Mouse (Mus musculus): ENCODE measurements around the gene Hoxc12. TPM values are rescaled to one million over a fixed set of nuclear protein-coding genes. Genes with fewer than 3 reads are reported as not detected.
A peak's percentile ranks its signal among the peaks of the same experiment; 100 is the strongest.

The Hoxc12 gene
- total and polyA plus RNA-seq, 3 experiments = not detected

- Histone ChIP-seq H3K27ac (ENCODE audit: control insufficient read depth, low read depth, low read length) (peak overlapping the region; percentile 33), H3K9ac (ENCODE audit: control insufficient read depth, low read depth, low read length, poor library complexity, severe bottlenecking) (peak overlapping the region; percentile 79), H3K4me3 (ENCODE audit: control insufficient read depth in 1 of 2, insufficient read depth in 1 of 2, low read depth in 2 of 2, low read length in 2 of 2) (peak overlapping the region; percentile 65 to 81), H3K4me1 (ENCODE audit: control insufficient read depth in 1 of 2, insufficient read depth in 2 of 2, low read length in 2 of 2) (peaks cover 16 to 23% of the 10 kb centered on the region in 2 experiments), H3K27me3 (ENCODE audit: control insufficient read depth in 1 of 2, insufficient read depth in 2 of 2, low read length in 2 of 2) (no peaks in the 10 kb centered on the region), H3K9me3 (replicated peaks; ENCODE audit: insufficient read depth, low read length) (no peaks in the 10 kb centered on the region), H3K79me2 (ENCODE audit: control insufficient read depth, insufficient read depth, low read length, poor library complexity) (peaks cover 42% of the 10 kb centered on the region), H3K36me3 (ENCODE audit: control insufficient read depth in 1 of 2, insufficient read depth in 2 of 2, low read length in 2 of 2) (peaks cover 0 to 18% of the 10 kb centered on the region in 2 experiments; a peak in 3 of 4 replicates)
- peak; percentile 82 for DNase-seq (ENCODE audit: low read depth, low spot score)
- TF ChIP-seq MAX (IDR thresholded peaks at IDR 0.05; ENCODE audit: low read length) = peak; percentile 84
- peak; percentile 37 to 87; a peak in 3 of 4 replicates for TF ChIP-seq USF2 (IDR thresholded peaks at IDR 0.05; ENCODE audit: borderline replicate concordance in 1 of 2, insufficient read depth in 1 of 2, low read depth in 1 of 2, low read length in 2 of 2)
- TF ChIP-seq RAD21 (IDR thresholded peaks at IDR 0.05; ENCODE audit: low read depth, low read length) = no peak
- TF ChIP-seq ZMIZ1 (IDR thresholded peaks at IDR 0.05; ENCODE audit: low read depth, low read length) = no peak
- no peak for TF ChIP-seq ELF1 (IDR thresholded peaks at IDR 0.05; ENCODE audit: low read depth, low read length)
- no peak; the same call in 1 of the 2 replicates for TF ChIP-seq NELFE (IDR thresholded peaks at IDR 0.05; ENCODE audit: low read depth, low read length)
- TF ChIP-seq ETS1 (IDR thresholded peaks at IDR 0.05; ENCODE audit: low read depth, low read length) = no peak
- TF ChIP-seq TBP (IDR thresholded peaks at IDR 0.05; ENCODE audit: low read depth, low read length) = 0 out of 2 replicates have a peak, but pooled peaks have one; percentile 31
- TF ChIP-seq BHLHE40 (IDR thresholded peaks at IDR 0.05; ENCODE audit: borderline replicate concordance, low read depth, low read length) = no peak
- no peak for TF ChIP-seq TCF12 (IDR thresholded peaks at IDR 0.05; ENCODE audit: low read depth, low read length)
- peak; percentile 96 for TF ChIP-seq USF1 (IDR thresholded peaks at IDR 0.05; ENCODE audit: low read depth, low read length)
- TF ChIP-seq MAZ (IDR thresholded peaks at IDR 0.05; ENCODE audit: low read depth, low read length) = 0 out of 2 replicates have a peak, but pooled peaks have one; percentile 28
- TF ChIP-seq POLR2AphosphoS5 (IDR thresholded peaks at IDR 0.05; ENCODE audit: borderline replicate concordance, low read depth, low read length) = no peak
- no peak for TF ChIP-seq RCOR1 (IDR thresholded peaks at IDR 0.05; ENCODE audit: low read depth, low read length)
- no peak for TF ChIP-seq TAL1 (IDR thresholded peaks at IDR 0.05; ENCODE audit: low read length)
- no peak for TF ChIP-seq UBTF (IDR thresholded peaks at IDR 0.05; ENCODE audit: borderline replicate concordance, insufficient read depth, low read depth, low read length)
- TF ChIP-seq CHD1 (IDR thresholded peaks at IDR 0.05; ENCODE audit: low read depth, low read length) = no peak
- TF ChIP-seq POLR2A (IDR thresholded peaks at IDR 0.05; ENCODE audit: control insufficient read depth in 1 of 2, insufficient read depth in 1 of 2, low read depth in 1 of 2, low read length in 2 of 2, poor library complexity in 1 of 2) = peak in 1 of 2 experiments; percentile 31; a peak in 2 of 4 replicates
These were observed 45.1 kb downstream of the Hoxc12 start for GRCm38 (mm10) chr15:102981379-102982288.

All from MEL (cell line).